Mouse (Mus musculus): ENCODE data around the gene Dhfr. TPM values are rescaled to one million over a fixed set of nuclear protein-coding genes. Genes with fewer than 3 reads are reported as not detected.

The Dhfr gene
- total RNA-seq (2012; rRNA removed): 8.6 and 15.7 TPM in 2 replicates

DNA sequence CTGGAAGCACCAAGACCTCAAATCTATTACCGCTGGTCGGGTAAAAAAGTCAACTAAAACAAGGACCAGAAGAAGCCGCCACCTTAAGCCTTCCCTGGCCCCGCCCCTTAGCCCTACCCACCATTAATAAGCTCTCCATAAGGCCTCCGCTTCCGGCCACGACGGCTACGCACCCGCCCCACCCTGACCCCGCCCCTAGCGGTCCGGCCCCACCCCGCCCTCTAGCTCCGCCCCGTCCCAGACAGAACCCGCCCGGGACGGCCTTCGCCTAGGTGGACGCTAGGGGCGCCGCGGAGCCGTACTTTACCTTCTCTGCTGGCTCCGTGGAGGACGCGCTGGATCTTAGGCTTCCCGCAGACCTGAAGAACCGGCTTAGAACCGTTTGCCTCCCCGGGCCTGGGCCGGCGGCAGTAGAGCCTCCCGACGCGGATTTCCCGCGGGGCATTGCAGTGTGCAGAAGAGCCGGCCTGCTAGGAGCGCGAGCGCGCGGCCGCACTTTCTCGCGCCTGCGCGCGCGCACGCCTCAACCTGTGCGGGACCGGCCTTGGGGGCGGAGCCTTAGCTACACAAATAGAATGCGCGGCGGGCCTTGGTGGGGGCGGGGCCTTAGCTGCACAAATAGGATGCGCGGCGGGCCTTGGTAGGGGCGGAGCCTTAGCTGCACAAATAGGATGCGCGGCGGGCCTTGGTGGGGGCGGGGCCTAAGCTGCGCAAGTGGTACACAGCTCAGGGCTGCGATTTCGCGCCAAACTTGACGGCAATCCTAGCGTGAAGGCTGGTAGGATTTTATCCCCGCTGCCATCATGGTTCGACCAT lies at the start of gene Dhfr, which contains the start of gene Msh3:
Dhfr (plus strand) TSS at position 271 of the 816 bp plus-strand sequence.
Msh3 (minus strand) TSS at position 548 of the 816 bp plus-strand sequence.
- peak within 1 kb of the TSS; percentile 87 for H3K27ac ChIP-seq (ENCODE audit: insufficient read depth, low read depth, low read length, poor library complexity, severe bottlenecking)
- peak within 1 kb of the TSS; percentile 95 for H3K9ac ChIP-seq (ENCODE audit: insufficient read depth, low read depth, low read length, poor library complexity, severe bottlenecking)
- in situ Hi-C loops (cut with MboI; ENCODE audit: low sequenced_read_pairs in 2 of 2, unreplicated experiment in 2 of 2): no loop called here
- H3K4me1 ChIP-seq (ENCODE audit: control insufficient read depth in 2 of 2, insufficient read depth in 2 of 2, low read length in 2 of 2, poor library complexity in 1 of 2): peaks cover 0 to 4% of the 10 kb centered on the region in 2 experiments; a peak in 1 of 4 replicates
- H3K4me3 ChIP-seq (ENCODE audit: insufficient read depth in 1 of 2, low read depth in 1 of 2, low read length in 2 of 2, poor library complexity in 1 of 2, severe bottlenecking in 1 of 2): peak within 1 kb of the TSS; percentile 96 to 100
- peaks cover 15% of the 10 kb centered on the region for H3K36me3 ChIP-seq (ENCODE audit: control insufficient read depth, insufficient read depth, low read length, poor library complexity, severe bottlenecking)
- TF ChIP-seq ZNF384 (IDR thresholded peaks at IDR 0.05; ENCODE audit: low read depth, low read length) (no peak), HCFC1 (IDR thresholded peaks at IDR 0.05; ENCODE audit: borderline replicate concordance, insufficient read depth, low read length) (no peak), MAFK (IDR thresholded peaks at IDR 0.05; ENCODE audit: insufficient read depth, low read depth, low read length) (no peak), ZC3H11A (IDR thresholded peaks at IDR 0.05; ENCODE audit: borderline replicate concordance, low read depth, low read length) (no peak), CHD2 (IDR thresholded peaks at IDR 0.05; ENCODE audit: low read depth, low read length) (no peak)
- peak; percentile 95 for DNase-seq (ENCODE audit: low read depth, low spot score)
- no peaks in the 10 kb centered on the region for H3K9me3 ChIP-seq (ENCODE audit: control insufficient read depth, insufficient read depth, low read depth, low read length)

DNA sequence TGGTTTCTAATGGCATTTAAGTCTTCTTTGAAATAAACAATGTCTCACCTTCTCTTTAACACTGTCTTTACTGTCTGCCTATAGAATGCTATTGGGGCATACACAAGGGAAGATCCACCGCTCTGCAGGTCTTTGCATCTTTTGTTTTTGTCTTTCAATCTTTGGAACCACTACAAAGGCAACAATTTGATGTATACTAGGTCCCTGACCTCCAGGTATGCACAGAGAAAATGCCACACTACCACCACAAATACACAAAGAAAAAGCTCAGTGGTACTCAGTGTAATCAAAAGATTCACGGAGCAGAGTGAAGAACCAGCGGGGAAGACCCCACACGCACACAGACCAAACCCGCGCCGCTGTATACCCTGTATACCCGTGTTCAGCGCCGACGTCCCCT lies 48.8 kb upstream of the Dhfr start, which contains the start of gene Gm20379:
Gm20379 (plus strand) TSS at position 301 of the 400 bp plus-strand sequence.
- H3K9ac ChIP-seq (ENCODE audit: insufficient read depth, low read depth, low read length, poor library complexity, severe bottlenecking): no peak within 1 kb of the TSS
- TF ChIP-seq MAFK (IDR thresholded peaks at IDR 0.05; ENCODE audit: insufficient read depth, low read depth, low read length) (no peak), HCFC1 (IDR thresholded peaks at IDR 0.05; ENCODE audit: borderline replicate concordance, insufficient read depth, low read length) (no peak), ZC3H11A (IDR thresholded peaks at IDR 0.05; ENCODE audit: borderline replicate concordance, low read depth, low read length) (no peak), ZNF384 (IDR thresholded peaks at IDR 0.05; ENCODE audit: low read depth, low read length) (no peak), CHD2 (IDR thresholded peaks at IDR 0.05; ENCODE audit: low read depth, low read length) (no peak)
- H3K27ac ChIP-seq (ENCODE audit: insufficient read depth, low read depth, low read length, poor library complexity, severe bottlenecking): no peak within 1 kb of the TSS
- in situ Hi-C loops (cut with MboI; ENCODE audit: low sequenced_read_pairs in 2 of 2, unreplicated experiment in 2 of 2): no loop called here
- no peaks in the 10 kb centered on the region for H3K9me3 ChIP-seq (ENCODE audit: control insufficient read depth, insufficient read depth, low read depth, low read length)
- DNase-seq (ENCODE audit: low read depth, low spot score): no peak
- no peak within 1 kb of the TSS for H3K4me3 ChIP-seq (ENCODE audit: insufficient read depth in 1 of 2, low read depth in 1 of 2, low read length in 2 of 2, poor library complexity in 1 of 2, severe bottlenecking in 1 of 2)
- H3K36me3 ChIP-seq (ENCODE audit: control insufficient read depth, insufficient read depth, low read length, poor library complexity, severe bottlenecking): peaks cover 7% of the 10 kb centered on the region
- H3K4me1 ChIP-seq (ENCODE audit: control insufficient read depth in 2 of 2, insufficient read depth in 2 of 2, low read length in 2 of 2, poor library complexity in 1 of 2): no peaks in the 10 kb centered on the region

DNA sequence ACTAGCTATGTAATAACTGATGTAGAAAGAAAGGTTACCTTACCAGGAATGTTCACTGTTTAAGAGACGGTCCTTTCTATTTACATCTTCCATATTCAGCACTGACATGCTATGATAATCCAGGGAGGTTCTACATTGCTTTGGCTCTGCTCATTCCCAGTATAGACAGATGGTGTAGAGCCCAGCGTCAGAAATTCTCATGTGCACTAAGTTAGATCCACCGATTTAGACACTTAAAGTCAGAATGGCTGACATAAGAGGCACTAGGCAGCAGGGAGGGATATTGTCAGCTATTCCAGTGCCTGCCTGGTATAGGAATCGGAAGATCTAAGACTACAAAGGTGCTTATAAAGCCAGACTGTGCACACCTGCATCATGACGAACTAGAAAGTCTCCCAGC lies 39.9 kb upstream of the Dhfr start:
- peaks cover 7% of the 10 kb centered on the region; the same call in 1 of the 2 replicates for H3K36me3 ChIP-seq (ENCODE audit: control insufficient read depth, insufficient read depth, low read length, poor library complexity, severe bottlenecking)
- TF ChIP-seq MAFK (IDR thresholded peaks at IDR 0.05; ENCODE audit: insufficient read depth, low read depth, low read length) (no peak), CHD2 (IDR thresholded peaks at IDR 0.05; ENCODE audit: low read depth, low read length) (no peak), HCFC1 (IDR thresholded peaks at IDR 0.05; ENCODE audit: borderline replicate concordance, insufficient read depth, low read length) (no peak), ZNF384 (IDR thresholded peaks at IDR 0.05; ENCODE audit: low read depth, low read length) (no peak), ZC3H11A (IDR thresholded peaks at IDR 0.05; ENCODE audit: borderline replicate concordance, low read depth, low read length) (no peak)

DNA sequence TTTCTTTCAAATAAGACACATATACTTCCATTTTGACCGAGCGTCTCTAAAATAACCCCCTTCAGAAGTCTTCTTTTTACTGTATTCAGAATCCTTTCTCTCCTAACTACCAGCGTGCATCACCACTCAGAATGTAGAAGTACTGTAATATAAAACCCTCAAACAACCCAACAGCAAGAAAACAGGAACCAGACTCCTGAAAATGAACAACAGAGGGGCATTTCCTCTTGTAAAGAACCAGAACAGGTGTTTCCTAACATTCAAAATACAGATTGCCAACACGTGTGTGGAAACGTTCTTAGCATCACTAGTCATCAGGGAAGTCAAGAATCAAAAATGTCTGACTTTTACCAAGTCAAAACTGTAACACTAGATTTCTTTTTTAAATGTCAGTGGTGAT lies 33.8 kb upstream of the Dhfr start:
- Histone ChIP-seq H3K36me3 (ENCODE audit: control insufficient read depth, insufficient read depth, low read length, poor library complexity, severe bottlenecking) (peaks cover 5% of the 10 kb centered on the region; the same call in 1 of the 2 replicates), H3K4me1 (ENCODE audit: control insufficient read depth in 2 of 2, insufficient read depth in 2 of 2, low read length in 2 of 2, poor library complexity in 1 of 2) (peaks cover 0 to 2% of the 10 kb centered on the region in 2 experiments; a peak in 1 of 4 replicates), H3K9me3 (ENCODE audit: control insufficient read depth, insufficient read depth, low read depth, low read length) (no peaks in the 10 kb centered on the region), H3K4me3 (ENCODE audit: insufficient read depth in 1 of 2, low read depth in 1 of 2, low read length in 2 of 2, poor library complexity in 1 of 2, severe bottlenecking in 1 of 2) (no peak overlapping the region), H3K9ac (ENCODE audit: insufficient read depth, low read depth, low read length, poor library complexity, severe bottlenecking) (no peak overlapping the region), H3K27ac (ENCODE audit: insufficient read depth, low read depth, low read length, poor library complexity, severe bottlenecking) (no peak overlapping the region)
- in situ Hi-C loops (cut with MboI; ENCODE audit: low sequenced_read_pairs in 2 of 2, unreplicated experiment in 2 of 2): no loop called here
- no peak for DNase-seq (ENCODE audit: low read depth, low spot score)
- TF ChIP-seq HCFC1 (IDR thresholded peaks at IDR 0.05; ENCODE audit: borderline replicate concordance, insufficient read depth, low read length) (no peak), ZC3H11A (IDR thresholded peaks at IDR 0.05; ENCODE audit: borderline replicate concordance, low read depth, low read length) (no peak), ZNF384 (IDR thresholded peaks at IDR 0.05; ENCODE audit: low read depth, low read length) (no peak), CHD2 (IDR thresholded peaks at IDR 0.05; ENCODE audit: low read depth, low read length) (no peak), MAFK (IDR thresholded peaks at IDR 0.05; ENCODE audit: insufficient read depth, low read depth, low read length) (no peak)

More for the DNA sequence above, 39.9 kb upstream of the Dhfr start:
- Histone ChIP-seq H3K4me3 (ENCODE audit: insufficient read depth in 1 of 2, low read depth in 1 of 2, low read length in 2 of 2, poor library complexity in 1 of 2, severe bottlenecking in 1 of 2) (no peak overlapping the region), H3K9me3 (ENCODE audit: control insufficient read depth, insufficient read depth, low read depth, low read length) (no peaks in the 10 kb centered on the region), H3K4me1 (ENCODE audit: control insufficient read depth in 2 of 2, insufficient read depth in 2 of 2, low read length in 2 of 2, poor library complexity in 1 of 2) (no peaks in the 10 kb centered on the region), H3K9ac (ENCODE audit: insufficient read depth, low read depth, low read length, poor library complexity, severe bottlenecking) (no peak overlapping the region), H3K27ac (ENCODE audit: insufficient read depth, low read depth, low read length, poor library complexity, severe bottlenecking) (no peak overlapping the region)
- in situ Hi-C loops (cut with MboI; ENCODE audit: low sequenced_read_pairs in 2 of 2, unreplicated experiment in 2 of 2): no loop called here
- no peak for DNase-seq (ENCODE audit: low read depth, low spot score)
